Mouse (Mus musculus) hindbrain, embryonic 11.5 days (tissue): ENCODE measurements around the gene Ascl1. TPM values are rescaled to one million over a fixed set of nuclear protein-coding genes. Genes with fewer than 3 reads are reported as not detected.

Source experiments
- ATAC-seq: fragments of 200-750 bp; cut with Nextera tagmentation; 2 replicates; pipeline ENCODE4 v1.8.0; 2017; ENCODE audit warnings: mild to moderate bottlenecking, moderate TSS enrichment, moderate library complexity; ENCODE audit not compliant: low FRiP score
- DNase-seq: peaks from one replicate; pipeline ENCODE4 v3.0.0-alpha.2; 2015; ENCODE audit warnings: low spot score
- H3K27ac ChIP-seq: fragments of 300-500 bp; sonication (generic); 2 replicates; pipeline ENCODE4 v1.5.1; 2014; ENCODE audit warnings: mild to moderate bottlenecking, low read depth, low read length
- H3K27me3 ChIP-seq: fragments of 300-500 bp; sonication (generic); 2 replicates; pipeline ENCODE4 v1.6.1; 2014; ENCODE audit warnings: mild to moderate bottlenecking, low read length, moderate library complexity, mixed read lengths; ENCODE audit not compliant: control insufficient read depth, insufficient read depth
- H3K36me3 ChIP-seq: fragments of 300-500 bp; sonication (generic); 2 replicates; pipeline ENCODE4 v1.6.1; 2014; ENCODE audit warnings: mild to moderate bottlenecking, low read length, moderate library complexity, mixed read lengths; ENCODE audit not compliant: control insufficient read depth, insufficient read depth
- H3K4me1 ChIP-seq: fragments of 300-500 bp; sonication (generic); replicated peaks from 2 replicates; pipeline ENCODE4 v1.6.1; 2014; ENCODE audit warnings: low read length, mixed read lengths; ENCODE audit not compliant: control insufficient read depth, insufficient read depth
- H3K4me2 ChIP-seq: fragments of 300-500 bp; sonication (generic); replicated peaks from 2 replicates; pipeline ENCODE4 v1.6.1; 2014; ENCODE audit warnings: mild to moderate bottlenecking, low read depth, low read length
- H3K4me3 ChIP-seq: fragments of 300-500 bp; sonication (generic); 2 replicates; pipeline ENCODE4 v1.5.1; 2014; ENCODE audit warnings: low read depth, low read length
- H3K9ac ChIP-seq: fragments of 300-500 bp; sonication (generic); 2 replicates; pipeline ENCODE4 v1.6.1; 2014; ENCODE audit warnings: low read depth, low read length
- H3K9me3 ChIP-seq: fragments of 300-500 bp; sonication (generic); 2 replicates; pipeline ENCODE4 v1.6.1; 2016; ENCODE audit warnings: low read length; ENCODE audit not compliant: control insufficient read depth
- WGBS: fragments of 180-500 bp; shearing (Covaris S2); extraction: QIAGEN DNeasy Blood & Tissue Kit; methylation state at CpG from one replicate; pipeline ENCODE4 v1.1.7; 2014; 5-methylcytosine and 5-hydroxymethylcytosine counted together
- polyA plus RNA-seq: library from polyadenylated mRNA; unstranded; fragments of >200 nt; fragmentation: Nextera tagmentation; extraction: Ambion mirVana; gene quantifications from 2 replicates; pipeline ENCODE4 v1.2.1, GENCODE M21; 2014

Gene Ascl1
- 42.4 and 51.0 TPM in 2 replicates for polyA plus RNA-seq

DNA sequence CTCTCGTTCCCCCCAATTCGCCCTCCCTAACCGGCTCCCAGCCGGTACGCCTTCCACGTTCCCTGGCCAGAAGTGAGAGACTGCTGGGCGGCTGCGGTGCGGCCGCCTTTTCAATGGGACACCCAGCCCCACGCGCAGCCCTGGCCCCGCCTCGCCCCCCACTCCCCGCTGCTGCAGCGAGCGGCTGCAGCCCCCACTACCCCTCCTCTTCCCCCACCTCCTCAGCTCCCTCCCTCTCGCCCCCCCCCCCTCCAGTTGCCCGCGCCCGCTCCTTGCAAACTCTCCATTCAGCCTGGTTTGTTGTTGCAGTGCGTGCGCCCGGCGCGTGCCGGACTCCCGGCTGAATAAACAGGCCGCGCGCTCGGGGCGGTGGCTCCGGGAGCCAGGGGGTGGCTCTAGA lies at the start of gene Ascl1:
Gene Ascl1, minus strand, starts transcription at position 85 of the 400 bp plus-strand sequence.
- H3K27me3 ChIP-seq, result peaks cover 20% of the 10 kb centered on the region
- no peaks in the 10 kb centered on the region for H3K36me3 ChIP-seq
- peak within 1 kb of the TSS; percentile 83 for H3K4me2 ChIP-seq
- H3K27ac ChIP-seq, result peak within 1 kb of the TSS; percentile 93
- H3K4me3 ChIP-seq, result peak within 1 kb of the TSS; percentile 75
- ATAC-seq (peak; percentile 63), DNase-seq (peak; percentile 81)
- H3K9ac ChIP-seq, result peak within 1 kb of the TSS; percentile 90
- under 1% methylated on average over 28 of the region's 34 CpGs for WGBS
- H3K9me3 ChIP-seq, result no peaks in the 10 kb centered on the region
- peaks cover 7% of the 10 kb centered on the region for H3K4me1 ChIP-seq

DNA sequence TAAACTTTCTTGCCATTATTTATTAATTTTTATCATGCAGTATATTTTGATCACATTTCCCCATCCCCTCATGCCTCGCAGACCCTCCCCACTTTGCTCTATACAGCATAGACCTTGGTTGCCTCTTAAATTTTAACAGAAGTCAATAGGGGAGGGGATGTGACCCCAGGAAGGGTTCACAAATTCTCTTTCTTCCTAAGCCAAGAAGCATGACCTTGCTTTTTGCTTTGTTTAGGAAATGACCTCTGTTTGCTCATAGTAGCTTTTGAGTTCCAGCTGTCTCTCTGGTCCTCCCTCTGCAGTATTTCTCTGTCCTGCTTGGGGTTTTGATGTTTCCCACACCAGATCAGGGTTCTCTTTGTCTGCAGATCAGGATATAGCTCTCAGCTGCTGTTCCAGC lies 40.7 kb upstream of the Ascl1 start:
- Histone ChIP-seq H3K27me3 (no peaks in the 10 kb centered on the region), H3K9ac (no peak overlapping the region), H3K4me2 (no peak overlapping the region), H3K9me3 (no peaks in the 10 kb centered on the region), H3K4me3 (no peak overlapping the region), H3K4me1 (no peaks in the 10 kb centered on the region), H3K27ac (no peak overlapping the region), H3K36me3 (no peaks in the 10 kb centered on the region)
- 90% methylated on average over 1 of the region's 1 CpGs for WGBS
- no peak for ATAC-seq
- no peak for DNase-seq

DNA sequence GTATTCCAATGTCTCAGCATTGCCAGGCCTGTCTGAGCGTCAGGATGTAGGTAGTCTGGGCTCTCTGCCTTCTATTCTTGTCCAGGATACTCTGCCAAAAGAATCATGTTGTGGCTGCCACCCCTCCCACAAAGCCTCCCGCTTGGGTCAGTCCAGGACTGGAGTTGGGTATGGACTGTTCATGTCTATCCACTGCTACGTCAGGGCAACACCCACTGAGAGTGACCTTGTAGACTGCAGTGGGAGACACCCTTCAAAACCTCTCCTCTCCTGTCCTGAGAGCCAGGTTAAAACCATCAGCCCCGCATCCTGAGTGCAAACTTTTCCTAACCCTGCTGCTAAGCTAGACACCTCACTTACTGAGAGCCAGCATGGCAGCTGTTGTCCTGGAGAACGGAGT lies 28.2 kb upstream of the Ascl1 start, which contains the start of gene Pah:
Gene Pah, plus strand, starts transcription at position 150 of the 400 bp plus-strand sequence.
- Histone ChIP-seq H3K9me3 (no peaks in the 10 kb centered on the region), H3K4me1 (no peaks in the 10 kb centered on the region), H3K4me2 (no peak within 1 kb of the TSS), H3K36me3 (no peaks in the 10 kb centered on the region), H3K9ac (no peak within 1 kb of the TSS), H3K27me3 (no peaks in the 10 kb centered on the region), H3K27ac (no peak within 1 kb of the TSS), H3K4me3 (no peak within 1 kb of the TSS)
- DNase-seq, result no peak
- no peak for ATAC-seq
- 89% methylated on average over 5 of the region's 5 CpGs for WGBS

DNA sequence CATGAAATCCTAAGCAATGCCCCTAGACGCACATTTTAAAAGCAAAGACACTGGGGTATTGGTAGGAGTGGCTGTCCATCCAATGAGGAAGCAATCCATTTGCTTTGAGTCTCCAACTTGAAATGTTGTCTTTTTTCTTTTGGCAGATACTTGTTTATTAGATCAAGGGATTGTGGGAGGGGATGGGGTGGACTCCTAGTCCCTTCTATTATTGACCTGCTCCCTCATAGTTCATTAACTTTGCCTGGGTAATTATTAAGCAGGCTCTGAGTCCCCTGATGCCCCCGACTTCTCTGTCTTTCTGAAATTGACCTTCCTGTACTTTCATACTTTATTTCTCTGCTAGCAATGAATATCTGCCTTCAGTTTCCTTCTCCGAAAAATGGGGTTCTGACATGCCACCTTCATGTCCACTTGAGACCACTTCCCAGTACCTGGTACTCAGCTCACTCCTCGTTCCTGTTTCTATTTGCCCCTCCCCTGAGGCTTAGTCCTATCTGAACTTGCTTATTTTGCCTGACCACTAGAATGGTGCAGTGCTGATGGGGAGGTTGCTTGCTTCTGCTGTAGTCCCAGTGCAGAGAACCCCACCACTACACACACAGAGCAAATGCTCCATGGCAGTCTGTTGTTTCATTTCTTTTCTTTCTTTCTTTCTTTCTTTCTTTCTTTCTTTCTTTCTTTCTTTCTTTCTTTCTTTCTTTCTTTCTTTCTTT lies 27.1 kb upstream of the Ascl1 start:
- no peak overlapping the region for H3K4me3 ChIP-seq

DNA sequence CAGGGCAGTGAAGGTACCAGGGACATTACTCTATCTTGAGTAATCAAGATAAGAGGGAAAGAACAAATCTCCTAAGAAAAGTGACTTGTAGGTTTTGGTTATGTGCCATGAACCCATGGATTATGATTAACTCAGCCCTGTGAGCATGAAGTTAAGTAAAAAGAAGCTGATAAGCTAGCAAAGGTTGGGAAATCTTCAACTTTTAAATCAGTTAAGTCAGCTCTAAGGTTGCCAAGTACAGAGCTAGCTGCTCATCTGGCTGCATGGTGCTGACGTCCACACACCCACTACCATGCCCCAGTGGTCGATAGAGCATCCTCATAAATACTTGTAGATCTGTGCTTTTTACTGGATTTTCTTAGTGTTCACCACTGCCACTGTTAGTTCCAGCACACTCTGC lies 25.1 kb upstream of the Ascl1 start:
- no peak overlapping the region for H3K4me3 ChIP-seq
- no peak overlapping the region for H3K27ac ChIP-seq
- H3K4me2 ChIP-seq, result no peak overlapping the region
- no peaks in the 10 kb centered on the region for H3K4me1 ChIP-seq
- no peaks in the 10 kb centered on the region for H3K27me3 ChIP-seq
- no peaks in the 10 kb centered on the region for H3K36me3 ChIP-seq
- ATAC-seq (no peak), DNase-seq (no peak)
- 90% methylated on average over 2 of the region's 2 CpGs for WGBS
- H3K9ac ChIP-seq, result no peak overlapping the region
- no peaks in the 10 kb centered on the region for H3K9me3 ChIP-seq

More for the DNA sequence above, 27.1 kb upstream of the Ascl1 start:
- WGBS, result 79% methylated on average over 4 of the region's 4 CpGs
- H3K27me3 ChIP-seq, result no peaks in the 10 kb centered on the region
- no peaks in the 10 kb centered on the region for H3K9me3 ChIP-seq
- no peak overlapping the region for H3K27ac ChIP-seq
- H3K36me3 ChIP-seq, result no peaks in the 10 kb centered on the region
- H3K4me1 ChIP-seq, result no peaks in the 10 kb centered on the region
- no peak overlapping the region for H3K9ac ChIP-seq
- ATAC-seq (no peak), DNase-seq (no peak)
- H3K4me2 ChIP-seq, result no peak overlapping the region

DNA sequence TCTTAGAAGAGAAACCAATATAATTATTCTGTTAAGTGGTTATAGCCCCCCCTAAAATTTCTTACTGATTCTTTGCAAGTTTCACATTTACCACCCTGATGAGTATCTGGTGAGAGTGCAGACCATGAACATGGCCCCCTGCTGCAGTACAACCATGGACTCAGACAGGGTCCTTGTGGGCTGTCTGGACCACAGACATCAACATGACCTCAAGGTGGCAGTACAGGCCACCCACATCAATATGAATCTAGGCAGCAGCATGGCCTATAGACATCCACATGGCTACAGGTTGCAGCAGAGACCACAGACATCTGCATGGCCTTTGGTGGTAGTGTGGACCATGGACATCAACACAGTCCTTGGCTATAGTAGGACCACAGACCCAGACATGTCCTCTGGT lies 19.6 kb upstream of the Ascl1 start:
- DNase-seq (peak; percentile 2), ATAC-seq (no peak)
- H3K4me3 ChIP-seq, result no peak overlapping the region
- no peak overlapping the region for H3K4me2 ChIP-seq
- no peaks in the 10 kb centered on the region for H3K4me1 ChIP-seq
- H3K36me3 ChIP-seq, result no peaks in the 10 kb centered on the region
- H3K27ac ChIP-seq, result no peak overlapping the region
- no peaks in the 10 kb centered on the region for H3K9me3 ChIP-seq
- H3K27me3 ChIP-seq, result no peaks in the 10 kb centered on the region
- no peak overlapping the region for H3K9ac ChIP-seq

DNA sequence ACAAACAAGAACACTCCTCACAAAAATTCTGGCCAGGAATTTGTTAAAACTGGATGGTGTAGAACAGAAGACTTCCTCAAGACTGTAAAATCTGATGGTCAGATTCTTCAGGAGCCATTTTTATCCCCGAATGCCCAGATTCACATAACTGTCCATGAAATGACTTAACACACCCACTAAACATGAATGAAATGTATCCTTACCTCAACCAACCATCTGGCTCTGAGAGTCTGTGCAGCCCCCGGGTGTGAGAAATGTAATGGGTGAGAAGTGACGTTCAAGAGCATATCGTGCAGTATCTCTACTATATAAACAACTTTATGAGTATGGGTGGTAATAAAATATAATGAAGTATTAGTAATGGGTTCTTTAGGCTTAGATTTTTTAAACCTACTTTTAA lies 15.1 kb upstream of the Ascl1 start:
- H3K4me1 ChIP-seq, result no peaks in the 10 kb centered on the region
- no peaks in the 10 kb centered on the region for H3K9me3 ChIP-seq
- ATAC-seq (no peak), DNase-seq (no peak)
- H3K36me3 ChIP-seq, result no peaks in the 10 kb centered on the region
- 88% methylated on average over 4 of the region's 4 CpGs for WGBS
- H3K27ac ChIP-seq, result no peak overlapping the region
- H3K4me3 ChIP-seq, result no peak overlapping the region
- H3K27me3 ChIP-seq, result no peaks in the 10 kb centered on the region
- H3K4me2 ChIP-seq, result no peak overlapping the region
- no peak overlapping the region for H3K9ac ChIP-seq

DNA sequence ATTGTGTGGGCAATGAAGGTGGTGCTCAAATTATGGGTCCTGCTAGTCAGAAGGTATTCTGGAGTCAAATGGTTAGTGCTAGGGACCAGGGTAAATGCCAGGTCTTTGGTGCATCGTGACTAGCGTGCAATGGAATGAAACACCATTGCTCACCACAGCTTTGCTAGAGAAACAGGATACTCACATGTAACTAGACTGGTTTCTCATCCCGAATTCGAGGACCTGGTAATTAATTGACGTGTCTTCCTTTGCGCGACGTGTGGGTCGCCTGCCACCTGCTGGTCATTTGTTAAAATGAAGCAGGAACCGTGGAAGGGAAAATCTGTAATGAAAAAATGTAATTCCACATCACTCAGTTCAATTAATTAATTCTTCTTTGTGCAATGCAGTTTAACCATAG lies 10.5 kb upstream of the Ascl1 start:
- H3K4me2 ChIP-seq, result no peak overlapping the region
- H3K27ac ChIP-seq, result no peak overlapping the region
- H3K9ac ChIP-seq, result no peak overlapping the region
- H3K4me1 ChIP-seq, result peaks cover 10% of the 10 kb centered on the region; the same call in 1 of the 2 replicates
- H3K36me3 ChIP-seq, result no peaks in the 10 kb centered on the region
- WGBS, result 3% methylated on average over 10 of the region's 10 CpGs
- ATAC-seq, result no peak
- peaks cover 2% of the 10 kb centered on the region; the same call in 1 of the 2 replicates for H3K27me3 ChIP-seq
- DNase-seq, result peak; percentile 78
- no peak overlapping the region for H3K4me3 ChIP-seq
- H3K9me3 ChIP-seq, result no peaks in the 10 kb centered on the region

DNA sequence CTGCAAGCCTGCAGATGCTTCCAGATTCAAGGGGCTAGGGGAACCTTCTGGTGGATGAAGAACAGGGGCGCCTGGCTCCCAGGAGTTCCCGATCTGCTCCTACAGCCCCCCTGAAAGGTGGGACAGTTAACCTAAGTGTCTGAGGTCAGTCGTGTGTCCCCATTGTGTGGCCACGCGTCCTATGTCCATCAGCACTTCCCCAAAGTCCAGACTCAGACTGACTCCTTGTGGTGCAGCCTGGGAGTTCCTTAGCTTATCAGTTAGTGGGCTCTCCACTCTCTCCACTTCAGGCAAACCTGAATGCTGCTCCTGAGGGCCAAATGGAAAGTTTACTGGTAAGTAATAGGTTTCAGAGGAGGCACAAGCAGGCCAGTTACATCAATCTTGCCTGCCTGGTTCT lies 8.8 kb upstream of the Ascl1 start:
- 8% methylated on average over 5 of the region's 5 CpGs for WGBS
- H3K4me2 ChIP-seq, result no peak overlapping the region
- H3K27ac ChIP-seq, result no peak overlapping the region
- no peak overlapping the region for H3K9ac ChIP-seq
- DNase-seq (peak; percentile 57), ATAC-seq (peak; percentile 55; the same call in 1 of the 2 replicates)
- no peak overlapping the region for H3K4me3 ChIP-seq
- H3K27me3 ChIP-seq, result peaks cover 3% of the 10 kb centered on the region; the same call in 1 of the 2 replicates
- H3K36me3 ChIP-seq, result no peaks in the 10 kb centered on the region
- no peaks in the 10 kb centered on the region for H3K9me3 ChIP-seq
- peaks cover 10% of the 10 kb centered on the region; the same call in 1 of the 2 replicates for H3K4me1 ChIP-seq
